Mouse (Mus musculus) megakaryocyte, embryonic 14.5 days (primary cell): ENCODE data around the gene Ckmt1.

Experiments used
- FLI1 ChIP-seq: IDR thresholded peaks from 2 replicates; pipeline ENCODE4 v1.6.1; 2012; ENCODE audit warnings: low read length, inconsistent platforms, mixed read lengths
- GATA1 ChIP-seq: IDR thresholded peaks from 3 replicates; pipeline ENCODE4 v1.6.1; 2012; ENCODE audit warnings: mixed read lengths, low read length, inconsistent platforms, borderline replicate concordance

DNA sequence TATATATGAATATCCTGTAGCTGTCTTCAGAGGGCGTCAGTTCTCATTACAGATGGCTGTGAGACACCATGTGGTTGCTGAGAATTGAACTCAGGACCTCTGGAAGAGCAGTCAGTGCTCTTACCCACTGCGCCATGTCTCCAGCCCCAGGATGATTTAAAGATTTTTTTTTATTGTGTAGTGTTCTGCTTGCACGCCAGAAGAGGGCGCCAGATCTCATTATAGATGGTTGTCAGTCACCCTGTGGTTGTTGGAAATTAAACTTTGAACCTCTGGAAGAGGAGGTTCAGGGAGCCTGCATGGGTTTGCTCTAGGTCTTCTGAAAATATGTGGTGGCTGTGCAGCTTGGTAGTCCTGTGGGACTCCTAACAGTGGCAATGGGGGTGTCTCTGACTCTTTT is 50.6 kb downstream of the Ckmt1 start:
- TF ChIP-seq GATA1 (no peak), FLI1 (no peak)
